ENCODE assay signal across 8 mouse cellular contexts in the genomic region with DNA sequence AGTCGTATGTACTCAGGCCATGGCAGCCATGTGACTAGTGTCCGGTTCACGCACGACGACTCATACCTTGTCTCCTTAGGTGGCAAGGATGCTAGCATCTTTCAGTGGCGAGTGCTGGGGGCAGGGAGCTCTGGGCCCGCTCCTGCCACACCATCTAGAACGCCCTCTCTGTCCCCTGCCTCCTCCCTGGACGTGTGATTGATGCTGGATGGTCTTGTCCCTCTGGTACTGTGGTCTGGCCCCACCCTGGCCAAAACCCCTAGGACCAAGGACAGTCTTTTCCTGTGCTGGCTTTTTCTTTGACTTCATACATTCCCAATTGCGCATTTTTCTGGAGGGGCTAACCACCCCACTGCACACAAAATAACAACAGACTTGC. TPM values are rescaled to one million over a fixed set of nuclear protein-coding genes. Genes with fewer than 3 reads are reported as not detected.
A peak's percentile ranks its signal among the peaks of the same experiment; 100 is the strongest.
DNase-seq lines count a peak whose midpoint lies in the region; ATAC-seq lines count a peak whose summit lies in the region.

No protein-coding gene starts in this region.

- no peak for ATAC-seq in limb, embryonic 15.5 days (ENCODE audit: insufficient number of reproducible peaks, low FRiP score, low TSS enrichment, low read depth)

- H3K9me3 ChIP-seq in forebrain, embryonic 10.5 days: no peaks in the 10 kb centered on the region
- H3K9me3 ChIP-seq in limb, embryonic 15.5 days: no peaks in the 10 kb centered on the region

- H3K36me3 ChIP-seq in forebrain, embryonic 10.5 days (replicated peaks): peaks cover 67% of the 10 kb centered on the region
- H3K36me3 ChIP-seq in limb, embryonic 15.5 days: peaks cover 49% of the 10 kb centered on the region

- peak overlapping the region; percentile 99 for H3K27ac ChIP-seq in forebrain, embryonic 10.5 days
- peak overlapping the region; percentile 98 for H3K27ac ChIP-seq in limb, embryonic 15.5 days

- peak overlapping the region; percentile 35 for H3K9ac ChIP-seq in limb, embryonic 15.5 days

- H3K4me2 ChIP-seq in limb, embryonic 15.5 days: peak overlapping the region; percentile 64

- 43% methylated on average over 10 of the region's 10 CpGs for WGBS in forebrain, embryonic 10.5 days
- 28% methylated on average over 10 of the region's 10 CpGs for WGBS in limb, embryonic 15.5 days

- DNase-seq in heart, adult 11 months: peak; percentile 95
- no peak for DNase-seq in heart, postnatal 25 days (ENCODE audit: low spot score)
- DNase-seq in 3T3-L1 (ENCODE audit: low read depth, low spot score): peak; percentile 44
- DNase-seq in forebrain, embryonic 10.5 days (ENCODE audit: extremely low spot score, low spot score): no peak
- no peak for DNase-seq in ovary, adult 18-20 months (ENCODE audit: low spot score)
- no peak for DNase-seq in adrenal gland, postnatal 25 days
- no peak for DNase-seq in B cell, adult 2 months

- no peaks in the 10 kb centered on the region for H3K27me3 ChIP-seq in forebrain, embryonic 10.5 days (ENCODE audit: poor library complexity, severe bottlenecking)
- H3K27me3 ChIP-seq in limb, embryonic 15.5 days: no peaks in the 10 kb centered on the region

- H3K4me1 ChIP-seq in forebrain, embryonic 10.5 days: peaks cover 42% of the 10 kb centered on the region
- peaks cover 37% of the 10 kb centered on the region for H3K4me1 ChIP-seq in limb, embryonic 15.5 days

- intact Hi-C loops in heart, postnatal 25 days (cut with DNase I): loop anchor here (2.0 kb wide), 1 partner anchor 20 kb away; the partner anchor contains the start of gene B3gat3

- H3K4me3 ChIP-seq in forebrain, embryonic 10.5 days: peak overlapping the region; percentile 69
- peak overlapping the region; percentile 90 for H3K4me3 ChIP-seq in limb, embryonic 15.5 days

RNA-seq across cellular contexts. Expression of gene Mta2, which starts 0.6 kb away (rescaled TPM):
- 10 to 100 TPM; 29.5 to 32.3 TPM for total RNA-seq in heart, postnatal 25 days (2021)
- polyA plus RNA-seq in forebrain, embryonic 10.5 days (2016; fragmentation: Nextera tagmentation; extraction: Ambion mirVana): 202 and 206 TPM in 2 replicates
- polyA plus RNA-seq in limb, embryonic 15.5 days (2015; fragmentation: Nextera tagmentation; extraction: Ambion mirVana): 155 and 160 TPM in 2 replicates
- 98.6 and 104 TPM in 2 replicates for total RNA-seq in adrenal gland, postnatal 25 days (2021)

RNA-seq across cellular contexts. Expression of gene Eml3, which starts 11.8 kb away (rescaled TPM):
- 1 to 10 TPM; 8.9 to 9.1 TPM for total RNA-seq in heart, postnatal 25 days (2021)
- polyA plus RNA-seq in forebrain, embryonic 10.5 days (2016; fragmentation: Nextera tagmentation; extraction: Ambion mirVana): 24.0 and 25.7 TPM in 2 replicates
- polyA plus RNA-seq in limb, embryonic 15.5 days (2015; fragmentation: Nextera tagmentation; extraction: Ambion mirVana): 41.8 and 42.7 TPM in 2 replicates
- total RNA-seq in adrenal gland, postnatal 25 days (2021): 57.2 and 67.5 TPM in 2 replicates

RNA-seq across cellular contexts. Expression of gene Rom1, which starts 12.0 kb away (rescaled TPM):
- total RNA-seq in heart, postnatal 25 days (2021): 10 to 100 TPM; 22.0 to 23.6 TPM
- 3.7 and 3.9 TPM in 2 replicates for polyA plus RNA-seq in forebrain, embryonic 10.5 days (2016; fragmentation: Nextera tagmentation; extraction: Ambion mirVana)
- polyA plus RNA-seq in limb, embryonic 15.5 days (2015; fragmentation: Nextera tagmentation; extraction: Ambion mirVana): 4.0 and 4.6 TPM in 2 replicates
- total RNA-seq in adrenal gland, postnatal 25 days (2021): 33.4 and 33.8 TPM in 2 replicates

RNA-seq across cellular contexts. Expression of gene Tut1, which starts 12.5 kb away (rescaled TPM):
- 1 to 10 TPM; 7.2 to 8.8 TPM for total RNA-seq in heart, postnatal 25 days (2021)
- polyA plus RNA-seq in forebrain, embryonic 10.5 days (2016; fragmentation: Nextera tagmentation; extraction: Ambion mirVana): 40.2 and 49.1 TPM in 2 replicates
- polyA plus RNA-seq in limb, embryonic 15.5 days (2015; fragmentation: Nextera tagmentation; extraction: Ambion mirVana): 29.3 and 30.0 TPM in 2 replicates
- total RNA-seq in adrenal gland, postnatal 25 days (2021): 23.1 and 23.6 TPM in 2 replicates

RNA-seq across cellular contexts. Expression of gene B3gat3, which starts 21.0 kb away (rescaled TPM):
- total RNA-seq in heart, postnatal 25 days (2021): 10 to 100 TPM; 35.9 to 36.7 TPM
- 49.6 and 52.2 TPM in 2 replicates for polyA plus RNA-seq in forebrain, embryonic 10.5 days (2016; fragmentation: Nextera tagmentation; extraction: Ambion mirVana)
- polyA plus RNA-seq in limb, embryonic 15.5 days (2015; fragmentation: Nextera tagmentation; extraction: Ambion mirVana): 47.1 and 48.6 TPM in 2 replicates
- 58.5 and 60.9 TPM in 2 replicates for total RNA-seq in adrenal gland, postnatal 25 days (2021)

Comparison
In these comparisons a context has a peak if more than half of its experiments do, and no peak if none do; other contexts are left out.
1. DNase-seq: peak in heart, adult 11 months (single experiment) and 3T3-L1 (single experiment); none in heart, postnatal 25 days (single experiment), forebrain, embryonic 10.5 days (single experiment), ovary, adult 18-20 months (single experiment), adrenal gland, postnatal 25 days (single experiment) and B cell, adult 2 months (0 of 2).